Mouse (Mus musculus) liver, adult (tissue): ENCODE data around the gene Chst5.

Experiments
- GATA4 ChIP-seq: IDR thresholded peaks from 2 replicates; pipeline ENCODE4 v1.6.1; 2014; ENCODE audit warnings: mild to moderate bottlenecking, low read length; ENCODE audit not compliant: insufficient replicate concordance

Chst5 gene

GRCm38 (mm10) chr8:111855977-111856376 is 54.3 kb downstream of the Chst5 start:
- no peak for TF ChIP-seq GATA4

- no peak; the same call in 1 of the 2 replicates for TF ChIP-seq GATA4
Measured at GRCm38 (mm10) chr8:111853861-111854501, 56.3 kb downstream of the Chst5 start, which contains the start of gene Cfdp1. Gene Cfdp1, minus strand, starts transcription at chr8:111854291.

GRCm38 (mm10) chr8:111846746-111847145 is 63.5 kb downstream of the Chst5 start:
- TF ChIP-seq GATA4, result no peak
